Mouse (Mus musculus) cerebellum, adult 18-20 months (tissue): ENCODE data around the gene Sbf1.

Experiments used
- DNase-seq, 2 experiments: peaks; one replicate each; pipeline ENCODE4 v3.0.0; 2021

Gene Sbf1

GRCm38 (mm10) chr15:89282546-89282945 lies 32.6 kb downstream of the Sbf1 start:
- no peak for DNase-seq

DNA sequence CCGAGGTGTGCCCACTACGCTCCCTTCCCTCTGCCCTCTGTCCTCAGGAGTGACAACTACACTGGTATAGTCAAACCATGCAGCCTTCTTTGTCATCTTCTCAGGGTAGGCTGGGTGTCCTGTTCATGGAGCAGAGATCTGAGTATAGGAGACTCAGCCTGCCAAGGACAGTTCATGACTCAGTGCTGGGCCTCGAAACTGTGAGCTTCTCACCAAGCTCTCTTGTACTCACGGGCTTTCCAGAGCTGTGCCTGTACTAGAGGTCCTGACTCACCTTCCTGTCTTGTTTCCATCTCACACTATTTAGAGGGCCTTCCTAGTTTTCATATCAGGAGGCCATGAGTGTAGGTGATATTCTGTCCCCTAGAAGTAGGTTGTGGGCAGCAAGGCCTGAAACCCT lies 37.7 kb downstream of the Sbf1 start:
- no peak for DNase-seq

- no peak for DNase-seq
Observed at GRCm38 (mm10) chr15:89275497-89275896, 39.6 kb downstream of the Sbf1 start.

- no peak for DNase-seq
Observed at GRCm38 (mm10) chr15:89264485-89264884, 50.6 kb downstream of the Sbf1 start.

DNA sequence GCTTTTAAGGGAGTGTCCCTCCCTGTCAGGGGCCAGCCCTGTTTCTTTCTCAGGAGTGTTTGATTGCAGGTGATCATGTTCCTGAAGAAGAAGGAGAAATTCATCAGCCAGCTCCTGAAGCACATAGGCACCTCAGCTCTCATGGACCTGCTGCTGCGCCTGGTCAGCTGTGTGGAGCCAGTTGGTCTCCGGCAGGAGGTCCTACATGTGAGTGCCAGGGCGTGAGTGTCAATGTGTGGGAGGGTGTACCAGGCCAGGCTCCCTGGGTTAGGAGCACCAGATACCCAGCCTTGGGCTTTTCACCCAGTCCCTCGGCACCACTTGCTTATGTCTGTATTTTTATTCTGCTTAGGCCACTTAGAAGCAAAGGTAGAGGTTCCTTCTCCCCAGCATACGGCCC lies 56.1 kb downstream of the Sbf1 start:
- DNase-seq: peak; percentile 75 to 76

- DNase-seq: no peak
Observed at GRCm38 (mm10) chr15:89255330-89255729, 59.8 kb downstream of the Sbf1 start.

DNA sequence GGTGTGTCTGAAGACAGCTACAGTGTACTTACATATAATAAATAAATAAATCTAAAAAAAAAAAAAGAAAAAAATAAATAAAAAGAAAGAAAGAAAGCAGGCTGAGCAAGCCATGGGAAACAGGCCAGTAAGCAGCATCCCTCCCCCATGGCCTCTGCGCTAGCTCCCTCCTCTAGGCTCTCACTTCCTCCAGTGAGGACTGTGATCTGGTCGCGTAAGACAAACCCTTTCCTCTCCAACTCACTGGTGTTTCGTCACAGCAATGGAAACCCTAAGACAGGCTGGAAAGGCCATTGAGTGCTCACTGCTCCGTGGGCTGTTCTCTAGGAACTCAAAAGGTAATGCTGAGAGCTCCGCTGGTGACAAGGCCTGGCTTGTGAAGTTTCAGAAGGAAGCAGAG lies 66.0 kb downstream of the Sbf1 start:
- DNase-seq: no peak

DNA sequence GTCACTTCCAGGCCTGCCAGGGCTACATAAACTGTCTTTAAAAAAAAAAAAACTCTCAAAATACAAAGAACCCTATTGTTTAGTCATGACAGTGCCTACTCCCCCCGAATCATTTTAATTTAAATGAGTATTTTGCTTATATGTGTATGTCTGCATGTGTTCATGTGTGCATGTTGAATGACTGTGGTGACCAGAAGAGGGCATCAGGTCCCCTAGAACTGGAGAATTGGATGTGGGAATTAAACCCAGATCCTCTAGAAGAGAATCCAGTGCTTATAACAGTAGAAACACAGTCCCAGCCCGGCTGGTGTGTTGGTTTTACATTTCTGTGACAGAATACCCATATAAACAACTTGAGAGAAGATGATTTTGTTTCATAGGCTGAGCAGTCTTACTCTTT lies 74.1 kb downstream of the Sbf1 start:
- peak in 1 of 2 experiments; percentile 30 for DNase-seq

DNA sequence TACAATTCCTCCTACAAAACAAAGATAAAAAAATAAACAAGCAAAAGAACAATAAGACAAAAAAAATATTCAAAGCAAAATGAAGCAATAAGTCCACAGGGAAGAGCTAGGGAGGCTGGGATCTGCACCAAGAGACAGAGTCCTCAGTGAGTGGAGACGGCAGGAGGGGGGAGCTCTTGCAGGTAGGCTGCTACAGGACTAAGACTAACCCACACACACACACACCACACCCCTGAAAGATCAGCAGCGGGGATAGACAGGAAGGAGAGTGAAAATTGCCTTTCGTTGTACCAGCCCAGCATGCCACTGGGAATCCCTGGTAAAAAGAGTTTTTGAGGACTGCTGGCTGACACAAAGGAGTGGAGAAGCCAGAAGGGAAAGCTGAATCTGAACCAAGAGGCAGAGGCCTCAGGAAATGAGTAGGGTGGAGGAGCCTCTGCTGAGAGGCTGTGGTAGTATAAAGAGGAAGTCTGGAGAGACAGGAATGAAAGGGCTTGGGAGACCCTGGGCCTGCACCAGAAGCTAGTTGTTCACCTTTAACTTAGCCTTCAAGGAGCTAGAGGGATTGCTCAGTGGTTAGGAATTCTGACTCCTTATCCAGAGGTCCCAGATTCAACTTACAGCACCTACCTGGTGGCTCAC lies 75.2 kb downstream of the Sbf1 start:
- no peak for DNase-seq
